Mouse (Mus musculus) G1E-ER4 (cell line): ENCODE results near the gene Dhrs11. TPM values are rescaled to one million over a fixed set of nuclear protein-coding genes. Genes with fewer than 3 reads are reported as not detected.

Experiments used
- GATA1 ChIP-seq: IDR thresholded peaks from one replicate; pipeline ENCODE4 v1.8.0; 2012; ENCODE audit warnings: low read length, inconsistent platforms
- polyA plus RNA-seq: library from polyadenylated mRNA; stranded (reverse); fragments of >175 nt; gene quantifications from 2 replicates; pipeline ENCODE4 v1.2.3, GENCODE M21; 2012

The Dhrs11 gene
- 10.5 and 11.6 TPM in 2 replicates for polyA plus RNA-seq

DNA sequence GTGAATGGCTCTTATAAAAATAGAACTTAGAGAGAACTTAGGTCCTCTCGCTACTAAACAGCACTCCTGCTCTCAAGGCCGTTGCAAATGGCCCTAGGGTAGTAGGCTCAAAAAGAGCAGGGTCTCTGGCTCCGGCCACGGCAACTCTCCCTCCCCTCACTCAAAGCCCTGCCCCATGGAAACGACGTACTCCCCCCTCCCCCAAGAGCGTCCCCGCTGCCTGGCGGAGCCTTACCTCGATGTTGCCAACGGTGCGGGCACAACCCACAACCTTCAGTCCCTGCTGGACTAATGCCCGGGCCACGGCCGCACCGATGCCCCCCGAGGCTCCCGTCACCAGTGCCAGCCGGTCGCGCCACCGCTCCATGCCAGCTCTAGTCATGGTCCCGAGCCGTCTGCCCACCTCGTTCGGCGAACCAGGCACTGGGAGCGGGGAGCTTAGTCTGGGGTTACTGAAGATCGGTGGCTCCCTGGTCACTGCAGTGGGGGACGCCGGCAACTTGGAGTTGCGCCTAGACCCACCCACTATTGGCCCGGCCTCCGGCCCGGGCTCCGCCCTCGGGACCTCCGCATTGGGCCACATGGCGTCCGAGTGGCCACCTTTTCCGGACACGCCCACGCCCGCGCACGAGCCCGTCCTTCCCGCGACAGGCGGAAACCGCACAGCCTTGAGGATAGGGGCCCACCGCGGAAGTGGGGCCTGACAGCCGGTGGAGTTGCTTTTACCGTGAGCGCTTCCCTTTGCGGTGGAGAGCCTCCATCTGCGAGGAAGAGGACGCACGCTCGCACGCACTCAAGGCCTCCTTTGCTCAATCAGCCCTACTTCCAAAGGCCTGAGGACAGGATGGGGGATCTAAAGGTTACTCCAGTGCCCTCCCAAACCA lies at the start of gene Dhrs11:
TSS of gene Dhrs11 (minus strand) at position 479 of the 884 bp plus-strand sequence.
- no peak for TF ChIP-seq GATA1

DNA sequence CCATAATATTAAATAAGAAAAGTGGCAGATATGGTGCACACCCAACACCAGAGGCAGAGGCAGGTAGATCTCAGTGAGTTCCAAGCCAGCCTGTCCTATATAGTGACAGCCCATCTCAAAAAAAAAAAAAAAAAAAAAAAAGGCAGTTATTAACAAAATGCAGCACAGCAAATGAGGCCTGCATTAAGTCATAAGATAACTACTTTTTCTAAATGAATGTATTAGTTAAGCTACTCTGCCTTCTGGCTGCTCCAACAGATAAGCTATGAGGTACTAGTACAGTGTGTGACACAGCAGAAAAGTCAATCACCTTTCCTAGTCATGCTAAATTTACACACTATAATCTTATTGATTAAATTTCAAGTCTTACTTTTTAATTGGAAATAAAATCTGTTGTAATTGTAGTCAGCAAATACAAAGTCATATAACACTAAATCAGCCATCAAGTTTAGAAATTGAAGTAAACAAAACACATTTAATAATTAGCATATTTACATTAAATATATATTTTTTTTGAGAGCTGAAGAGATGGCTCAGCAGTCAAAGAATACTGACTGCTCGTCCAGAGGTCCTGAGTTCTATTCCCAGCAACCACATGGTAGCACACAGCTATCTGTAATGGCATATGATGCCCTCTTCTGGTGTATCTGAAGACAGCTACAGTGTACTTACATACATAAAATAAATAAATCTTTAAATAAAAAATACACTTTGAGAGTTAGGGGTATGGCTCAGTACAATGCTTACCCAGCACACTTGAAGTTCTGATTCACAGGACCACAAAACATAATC lies 44.4 kb upstream of the Dhrs11 start:
- no peak for TF ChIP-seq GATA1

DNA sequence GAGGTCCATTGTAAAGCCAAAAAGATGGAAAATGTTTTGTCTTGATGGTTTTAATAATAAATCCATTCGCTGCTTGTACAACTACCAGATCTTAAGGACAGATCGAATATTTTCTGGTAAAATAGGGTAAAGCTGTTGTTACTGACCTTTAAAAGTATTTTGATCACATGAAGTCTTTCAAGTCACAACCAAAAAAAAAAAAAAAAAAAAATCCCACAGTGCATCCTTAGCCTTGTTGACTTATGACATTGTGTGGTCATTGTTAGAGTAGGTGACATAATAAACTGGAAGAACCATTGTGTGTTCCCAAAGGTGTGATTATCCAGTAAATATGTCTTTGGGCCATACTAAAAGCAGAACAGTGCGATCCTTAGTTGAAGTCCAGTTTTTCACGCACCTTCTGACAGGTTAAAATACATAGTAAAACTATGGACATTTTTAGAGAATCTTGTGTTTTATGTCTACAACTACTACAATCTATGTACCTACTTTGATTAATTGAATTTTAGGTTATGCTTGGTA lies 42.8 kb upstream of the Dhrs11 start:
- no peak for TF ChIP-seq GATA1

DNA sequence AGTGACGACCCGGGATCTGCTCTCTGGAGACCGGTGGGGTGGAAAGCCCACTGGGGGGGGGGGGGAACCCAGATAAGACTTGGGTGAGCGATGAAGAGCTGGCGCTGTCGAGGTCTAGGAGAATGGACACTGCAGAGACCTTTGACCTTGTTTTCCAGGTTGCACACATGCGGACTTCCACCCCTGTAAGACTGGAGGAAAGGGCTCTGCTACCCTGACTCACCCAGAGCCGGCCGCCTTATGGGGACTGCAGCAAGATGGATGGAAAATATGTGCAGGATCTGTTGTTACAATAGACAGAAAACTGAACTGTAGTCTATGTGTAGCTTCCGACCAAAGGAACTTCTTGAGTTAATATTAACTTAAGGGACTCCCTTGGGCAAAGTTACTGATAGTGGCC lies 42.3 kb upstream of the Dhrs11 start:
- no peak for TF ChIP-seq GATA1

DNA sequence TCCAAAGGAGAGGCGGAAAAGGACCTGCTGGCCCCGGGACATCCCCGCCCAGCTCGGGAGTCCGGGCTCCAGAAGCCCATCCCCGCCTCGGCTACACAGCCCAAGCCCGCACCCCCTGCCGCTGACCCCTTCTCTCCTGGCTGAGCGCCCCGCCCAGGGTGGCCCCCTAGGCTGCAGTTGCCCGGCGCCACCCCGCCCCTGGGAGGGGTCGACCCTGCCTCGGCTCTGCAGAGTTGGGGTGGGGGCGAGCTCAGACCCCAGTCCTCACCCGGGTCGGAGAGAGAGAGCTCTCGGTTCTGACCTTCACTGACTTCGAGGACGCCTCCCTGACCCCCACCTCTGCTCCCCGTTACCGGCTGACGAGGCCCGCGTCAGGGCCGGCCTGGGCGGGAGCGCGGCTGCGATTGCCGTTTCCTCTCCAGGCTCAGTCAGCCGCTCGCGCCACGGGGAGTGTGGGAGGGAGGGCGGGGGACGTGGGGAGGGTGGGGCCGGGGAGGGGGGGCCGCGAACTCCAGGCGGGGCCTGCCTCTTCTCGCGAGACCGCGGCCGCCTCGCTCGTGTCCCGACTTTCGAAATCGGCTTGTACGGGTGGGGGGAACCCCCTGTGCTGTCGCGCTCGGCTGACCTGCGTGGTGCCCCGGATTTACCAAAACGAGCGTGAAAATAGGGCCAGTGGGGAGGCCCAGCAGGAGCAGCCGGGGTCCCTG lies 41.7 kb upstream of the Dhrs11 start, which contains the start of gene Ggnbp2:
TSS of gene Ggnbp2 (minus strand) at position 481 of the 707 bp plus-strand sequence.
- no peak for TF ChIP-seq GATA1

DNA sequence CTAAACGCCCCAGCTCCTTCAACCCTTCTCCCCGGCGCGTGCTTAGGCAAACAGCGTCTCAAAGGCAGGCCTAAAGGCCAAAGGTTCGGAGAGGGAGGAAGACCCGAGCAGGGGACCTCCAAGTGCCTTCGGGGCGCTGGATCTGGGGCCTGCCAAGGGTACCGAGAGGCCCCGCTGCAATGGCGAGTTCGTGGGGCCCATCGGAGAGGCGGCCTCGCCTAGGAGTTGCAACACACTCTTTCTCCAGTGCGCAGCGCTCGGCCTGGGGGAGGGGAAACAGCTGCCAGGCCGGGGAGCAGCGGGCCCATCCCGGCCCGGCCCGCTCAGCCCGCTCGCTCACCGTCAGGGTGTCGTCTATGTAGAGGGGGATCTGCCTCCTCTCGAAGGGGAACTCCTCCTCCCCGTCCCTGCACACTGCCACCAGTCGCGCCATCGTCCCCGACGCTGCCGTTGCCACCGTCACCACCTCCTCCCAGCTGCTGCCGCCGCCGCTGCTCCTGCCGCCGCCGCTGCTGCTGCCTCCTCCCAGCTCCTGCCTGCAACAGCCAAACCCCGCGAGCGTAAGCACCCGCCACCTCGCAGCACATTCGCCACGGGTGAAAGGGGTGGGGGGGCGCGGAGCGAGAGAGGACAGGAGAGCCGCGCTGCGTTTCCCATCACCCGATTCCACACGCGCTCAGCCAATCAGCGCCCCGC lies 40.9 kb upstream of the Dhrs11 start:
- no peak for TF ChIP-seq GATA1

DNA sequence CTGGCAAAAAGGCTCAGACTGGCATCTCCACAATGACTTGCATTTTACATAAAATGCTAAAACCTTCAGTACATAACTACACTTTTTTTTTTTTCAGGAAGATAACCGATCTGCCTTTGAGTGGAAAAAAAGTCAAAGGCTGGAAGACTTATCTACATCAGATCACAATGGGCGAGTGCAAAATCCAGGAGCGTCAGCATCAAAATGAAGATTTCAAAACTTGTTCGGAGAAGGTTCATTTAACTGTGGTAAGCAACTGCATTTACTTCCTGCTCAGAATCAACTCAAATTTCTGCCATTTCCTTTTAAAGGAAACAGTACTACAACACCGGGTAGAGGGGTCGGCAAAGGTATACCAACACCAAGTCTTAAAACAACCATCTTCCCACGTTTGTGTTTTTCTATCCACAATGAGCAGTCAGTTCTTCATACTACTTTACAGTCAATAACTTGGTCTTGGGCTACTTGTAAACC lies 40.0 kb upstream of the Dhrs11 start:
- TF ChIP-seq GATA1, result no peak

DNA sequence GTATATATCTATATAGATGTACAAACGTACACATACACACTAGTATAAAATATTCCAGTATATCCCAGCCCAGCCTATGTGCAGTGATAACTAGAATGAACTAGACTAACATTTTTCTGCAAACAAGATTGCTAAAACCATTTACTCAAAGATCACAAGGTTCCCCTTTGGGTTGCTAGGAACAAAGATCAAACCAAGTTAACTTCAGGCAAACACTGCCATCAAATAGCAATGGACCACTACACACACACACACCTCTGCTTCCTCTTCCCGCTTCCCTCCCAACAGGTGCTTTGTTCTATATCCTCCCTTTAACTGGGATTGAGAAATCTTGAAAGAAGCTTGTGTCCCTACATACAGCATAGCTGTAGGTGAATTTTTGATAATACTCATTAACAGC lies 38.8 kb upstream of the Dhrs11 start:
- TF ChIP-seq GATA1, result no peak

DNA sequence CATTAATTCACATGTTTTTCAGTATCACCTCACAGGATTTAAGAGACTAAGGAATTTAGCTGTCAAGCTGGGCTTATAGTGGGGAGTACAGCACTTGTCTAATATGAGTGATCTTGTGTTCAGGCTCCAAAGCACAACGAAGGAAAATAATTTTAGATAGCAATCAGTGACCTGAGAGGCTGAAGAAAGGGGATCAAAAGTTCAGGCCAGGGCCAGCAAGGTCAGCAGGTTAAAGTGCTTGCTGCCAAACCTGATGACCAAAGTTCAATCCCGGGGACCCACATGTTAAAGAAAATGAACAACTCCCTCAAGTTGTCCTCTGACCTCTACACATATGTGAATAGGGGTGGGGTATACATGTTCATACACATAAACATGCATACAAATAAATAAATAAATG lies 36.5 kb upstream of the Dhrs11 start:
- no peak for TF ChIP-seq GATA1

DNA sequence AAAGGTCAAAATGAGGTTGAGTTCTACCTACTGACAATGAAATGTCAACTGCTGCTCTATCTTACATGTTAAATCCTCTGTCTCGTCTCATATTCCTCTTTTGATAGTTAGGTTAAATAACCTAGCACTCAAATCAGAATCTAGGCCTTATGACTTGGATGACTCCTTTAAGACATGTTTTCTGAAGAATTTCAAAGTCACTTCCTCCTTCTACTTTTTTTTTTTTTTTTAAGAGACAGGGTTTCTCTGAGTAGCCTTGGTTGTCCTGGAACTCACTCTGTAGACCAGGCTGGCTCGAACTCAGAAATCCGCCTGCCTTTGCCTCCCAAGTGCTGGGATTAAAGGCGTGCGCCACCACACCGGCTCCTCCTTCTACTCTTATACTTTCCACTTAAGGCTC lies 26.5 kb upstream of the Dhrs11 start:
- no peak for TF ChIP-seq GATA1

DNA sequence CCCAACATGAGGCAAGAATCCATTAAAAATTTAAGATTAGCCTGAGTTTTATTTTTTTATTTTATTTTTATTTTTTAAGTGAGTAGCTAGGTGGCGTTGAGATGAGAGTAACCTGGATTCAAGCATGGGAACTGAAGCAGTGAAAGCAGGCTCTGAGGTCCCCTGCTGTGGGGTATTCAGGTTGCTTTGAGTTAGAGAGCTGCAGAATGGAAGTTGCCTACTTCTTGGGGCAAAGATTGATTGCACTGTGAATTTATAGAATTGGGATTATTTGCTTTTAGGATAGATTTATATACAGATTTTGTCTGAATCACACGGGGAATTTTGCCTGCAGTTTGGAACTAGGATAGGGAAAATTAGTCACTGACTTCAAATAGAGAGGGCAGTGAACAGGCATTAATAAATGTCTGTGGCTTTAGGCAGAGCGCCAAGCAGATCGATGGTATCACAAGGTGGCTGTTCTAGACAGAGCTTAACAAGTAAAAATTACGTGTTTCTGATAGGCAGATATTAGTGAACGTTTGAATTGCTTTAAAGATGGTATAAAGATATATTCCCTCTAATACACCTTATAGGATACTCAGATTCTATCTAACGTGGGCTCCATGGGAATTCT lies 18.8 kb upstream of the Dhrs11 start:
- no peak for TF ChIP-seq GATA1

DNA sequence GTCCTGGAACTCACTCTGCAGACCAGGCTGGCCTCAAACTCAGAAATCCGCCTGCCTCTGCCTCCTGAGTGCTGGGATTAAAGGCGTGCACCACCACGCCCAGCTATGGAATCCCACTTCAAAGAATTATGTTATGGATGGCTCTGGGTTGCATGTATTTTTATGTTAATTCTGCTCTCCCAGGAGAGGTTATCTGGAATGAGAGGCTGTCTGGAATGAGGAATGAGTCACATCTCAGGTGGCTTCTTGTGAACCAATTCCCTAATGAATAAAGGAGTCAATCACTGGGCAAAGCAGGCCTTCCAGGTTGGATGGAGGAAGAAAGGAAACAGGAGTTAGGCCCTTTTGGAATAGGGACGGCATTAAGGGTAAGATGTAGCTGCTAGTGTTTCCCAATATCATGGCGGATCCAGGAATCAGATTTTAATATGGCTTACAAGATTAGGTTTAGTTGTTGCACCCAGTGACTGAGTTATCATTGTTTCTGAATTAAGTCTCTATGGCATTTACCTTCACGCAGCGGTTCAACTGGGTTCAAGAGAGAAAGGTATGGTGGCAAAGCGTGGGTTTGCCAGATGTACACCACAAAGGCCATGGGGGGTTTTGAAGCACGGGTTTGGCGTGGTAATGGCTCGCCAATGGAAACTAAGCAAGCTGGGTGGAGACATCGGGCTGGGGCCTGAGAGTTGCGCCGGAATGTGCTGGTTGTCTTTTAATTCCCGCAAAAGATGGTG lies 18.1 kb upstream of the Dhrs11 start:
- no peak for TF ChIP-seq GATA1

DNA sequence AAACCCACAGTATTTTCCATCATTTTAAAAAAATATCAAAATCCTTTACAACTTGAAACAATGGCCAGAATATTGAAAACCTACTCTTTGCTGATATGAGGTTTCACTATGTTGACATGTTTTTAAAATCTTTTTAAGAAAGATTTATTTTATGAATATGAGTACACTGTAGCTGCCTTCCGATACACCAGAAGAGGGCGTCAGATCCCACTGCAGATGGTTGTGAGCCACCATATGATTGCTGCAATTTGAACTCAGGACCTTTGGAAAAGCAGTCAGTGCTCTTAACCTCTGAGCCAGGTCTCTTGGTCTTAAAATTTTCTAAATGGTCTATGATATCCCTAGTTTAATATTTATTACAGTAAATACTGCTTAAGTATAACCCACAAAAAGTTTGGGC lies 10.5 kb upstream of the Dhrs11 start:
- TF ChIP-seq GATA1, result no peak
